Mouse (Mus musculus): ENCODE measurements at regions not wholly inside any gene's neighbourhood (a gene's known extent, or its start where the extent isn't known, plus 50 kb on each side); places are given as distances from the start of the nearest gene placed in this dataset.

GRCm38 (mm10) chr2:128217784-128218467, 92.1 kb downstream of the Bcl2l11 start:
- WGBS: 46% methylated on average over 7 of the region's 7 CpGs
- peak; percentile 17; the same call in 1 of the 2 replicates for ATAC-seq (ENCODE audit: low read depth)
- no peak overlapping the region for H3K27ac ChIP-seq (ENCODE audit: low read length)

DNA sequence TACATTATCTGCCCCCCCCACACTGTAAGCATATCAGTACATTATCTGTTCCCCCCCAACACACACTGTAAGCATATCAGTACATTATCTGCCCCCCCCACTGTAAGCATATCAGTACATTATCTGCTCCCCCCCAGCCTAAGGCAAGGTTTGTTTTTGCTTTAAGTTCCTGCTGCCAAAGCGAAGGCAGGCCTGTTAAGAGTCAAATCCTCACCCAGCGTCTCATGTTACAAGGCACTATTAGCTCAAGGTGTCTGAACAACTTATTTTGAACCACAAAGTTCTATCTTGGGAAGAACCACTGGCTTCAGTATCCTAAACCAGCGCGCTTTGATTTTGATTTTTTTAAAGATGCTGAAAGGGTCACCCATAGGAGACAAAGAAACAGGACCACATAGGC, 93.1 kb downstream of the Bcl2l11 start:
- no peak overlapping the region for H3K4me2 ChIP-seq (ENCODE audit: low read depth, low read length)
- H3K36me3 ChIP-seq (ENCODE audit: control insufficient read depth, insufficient read depth, low read length): no peaks in the 10 kb centered on the region
- no peaks in the 10 kb centered on the region for H3K27me3 ChIP-seq (ENCODE audit: control insufficient read depth, insufficient read depth, low read depth, low read length)
- H3K9me3 ChIP-seq (ENCODE audit: control insufficient read depth, low read length): no peaks in the 10 kb centered on the region
- ATAC-seq (ENCODE audit: low read depth): no peak
- WGBS: 59% methylated on average over 4 of the region's 4 CpGs
- H3K4me3 ChIP-seq (ENCODE audit: low read length): no peak overlapping the region
- H3K4me1 ChIP-seq (replicated peaks; ENCODE audit: control insufficient read depth, insufficient read depth, low read length): peaks cover 4% of the 10 kb centered on the region; the same call in 1 of the 2 replicates
- no peak overlapping the region for H3K27ac ChIP-seq (ENCODE audit: low read length)
- no peak overlapping the region for H3K9ac ChIP-seq (ENCODE audit: low read length)

More at GRCm38 (mm10) chr2:128217784-128218467, 92.1 kb downstream of the Bcl2l11 start:
- H3K9me3 ChIP-seq (ENCODE audit: control insufficient read depth, low read length): no peaks in the 10 kb centered on the region
- no peaks in the 10 kb centered on the region for H3K36me3 ChIP-seq (ENCODE audit: control insufficient read depth, insufficient read depth, low read length)
- H3K27me3 ChIP-seq (ENCODE audit: control insufficient read depth, insufficient read depth, low read depth, low read length): no peaks in the 10 kb centered on the region
- no peak overlapping the region for H3K4me2 ChIP-seq (ENCODE audit: low read depth, low read length)
- H3K4me3 ChIP-seq (ENCODE audit: low read length): no peak overlapping the region
- H3K9ac ChIP-seq (ENCODE audit: low read length): no peak overlapping the region
- peaks cover 4% of the 10 kb centered on the region; the same call in 1 of the 2 replicates for H3K4me1 ChIP-seq (replicated peaks; ENCODE audit: control insufficient read depth, insufficient read depth, low read length)

DNA sequence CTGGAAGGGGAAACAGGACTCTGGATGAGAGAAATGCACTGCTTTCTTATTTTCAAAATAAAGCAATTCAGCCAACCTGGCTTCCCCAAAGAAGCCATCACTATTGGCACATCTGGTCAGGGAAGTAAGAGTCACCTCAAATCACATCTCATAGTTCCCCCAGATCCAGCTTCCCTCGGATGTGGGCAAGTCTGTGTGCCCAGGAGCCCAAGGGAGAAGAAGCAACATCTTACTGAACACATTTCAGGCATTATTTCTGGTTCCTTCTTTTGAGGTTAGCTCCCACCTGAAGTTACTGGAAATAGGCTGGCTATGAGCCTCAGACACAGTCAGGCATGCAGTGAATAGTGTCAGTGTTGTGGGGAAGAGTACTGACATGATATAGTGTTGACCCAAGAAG, 95.2 kb downstream of the Bcl2l11 start:
- 64% methylated on average over 1 of the region's 1 CpGs for WGBS
- Histone ChIP-seq H3K36me3 (ENCODE audit: control insufficient read depth, insufficient read depth, low read length) (no peaks in the 10 kb centered on the region), H3K9me3 (ENCODE audit: control insufficient read depth, low read length) (no peaks in the 10 kb centered on the region), H3K27me3 (ENCODE audit: control insufficient read depth, insufficient read depth, low read depth, low read length) (no peaks in the 10 kb centered on the region), H3K4me3 (ENCODE audit: low read length) (no peak overlapping the region), H3K9ac (ENCODE audit: low read length) (no peak overlapping the region), H3K4me1 (replicated peaks; ENCODE audit: control insufficient read depth, insufficient read depth, low read length) (peaks cover 4% of the 10 kb centered on the region; the same call in 1 of the 2 replicates), H3K27ac (ENCODE audit: low read length) (no peak overlapping the region), H3K4me2 (ENCODE audit: low read depth, low read length) (no peak overlapping the region)
- no peak for ATAC-seq (ENCODE audit: low read depth)

- Histone ChIP-seq H3K27ac (ENCODE audit: low read length) (no peak overlapping the region), H3K27me3 (ENCODE audit: control insufficient read depth, insufficient read depth, low read depth, low read length) (no peaks in the 10 kb centered on the region), H3K36me3 (ENCODE audit: control insufficient read depth, insufficient read depth, low read length) (no peaks in the 10 kb centered on the region), H3K4me2 (ENCODE audit: low read depth, low read length) (no peak overlapping the region), H3K9me3 (ENCODE audit: control insufficient read depth, low read length) (no peaks in the 10 kb centered on the region), H3K4me3 (ENCODE audit: low read length) (no peak overlapping the region), H3K9ac (ENCODE audit: low read length) (no peak overlapping the region), H3K4me1 (replicated peaks; ENCODE audit: control insufficient read depth, insufficient read depth, low read length) (peaks cover 4% of the 10 kb centered on the region; the same call in 1 of the 2 replicates)
- 82% methylated on average over 4 of the region's 4 CpGs for WGBS
- no peak for ATAC-seq (ENCODE audit: low read depth)
Measured at GRCm38 (mm10) chr2:128221657-128222056, 95.8 kb downstream of the Bcl2l11 start.

- no peak overlapping the region for H3K27ac ChIP-seq (ENCODE audit: low read length)
- no peaks in the 10 kb centered on the region for H3K4me1 ChIP-seq (replicated peaks; ENCODE audit: control insufficient read depth, insufficient read depth, low read length)
- WGBS: 90% methylated on average over 9 of the region's 9 CpGs
- ATAC-seq (ENCODE audit: low read depth): no peak
- no peaks in the 10 kb centered on the region for H3K27me3 ChIP-seq (ENCODE audit: control insufficient read depth, insufficient read depth, low read depth, low read length)
- H3K9ac ChIP-seq (ENCODE audit: low read length): no peak overlapping the region
- H3K36me3 ChIP-seq (ENCODE audit: control insufficient read depth, insufficient read depth, low read length): no peaks in the 10 kb centered on the region
- no peak overlapping the region for H3K4me2 ChIP-seq (ENCODE audit: low read depth, low read length)
- no peaks in the 10 kb centered on the region for H3K9me3 ChIP-seq (ENCODE audit: control insufficient read depth, low read length)
- H3K4me3 ChIP-seq (ENCODE audit: low read length): no peak overlapping the region
Measured at GRCm38 (mm10) chr2:128226465-128227047, 100.7 kb downstream of the Bcl2l11 start.

- peaks cover 17% of the 10 kb centered on the region for H3K4me1 ChIP-seq (replicated peaks; ENCODE audit: control insufficient read depth, insufficient read depth, low read length)
- H3K36me3 ChIP-seq (ENCODE audit: control insufficient read depth, insufficient read depth, low read length): no peaks in the 10 kb centered on the region
- no peak overlapping the region for H3K4me2 ChIP-seq (ENCODE audit: low read depth, low read length)
- no peak overlapping the region for H3K4me3 ChIP-seq (ENCODE audit: low read length)
- no peaks in the 10 kb centered on the region for H3K27me3 ChIP-seq (ENCODE audit: control insufficient read depth, insufficient read depth, low read depth, low read length)
- WGBS: 88% methylated on average over 4 of the region's 4 CpGs
- ATAC-seq (ENCODE audit: low read depth): no peak
- no peaks in the 10 kb centered on the region for H3K9me3 ChIP-seq (ENCODE audit: control insufficient read depth, low read length)
- no peak overlapping the region for H3K27ac ChIP-seq (ENCODE audit: low read length)
- H3K9ac ChIP-seq (ENCODE audit: low read length): no peak overlapping the region
Measured at GRCm38 (mm10) chr2:128229730-128230129, 103.9 kb downstream of the Bcl2l11 start.

- Histone ChIP-seq H3K4me1 (replicated peaks; ENCODE audit: control insufficient read depth, insufficient read depth, low read length) (peaks cover 17% of the 10 kb centered on the region), H3K36me3 (ENCODE audit: control insufficient read depth, insufficient read depth, low read length) (no peaks in the 10 kb centered on the region), H3K27me3 (ENCODE audit: control insufficient read depth, insufficient read depth, low read depth, low read length) (no peaks in the 10 kb centered on the region), H3K4me3 (ENCODE audit: low read length) (no peak overlapping the region), H3K9me3 (ENCODE audit: control insufficient read depth, low read length) (no peaks in the 10 kb centered on the region), H3K9ac (ENCODE audit: low read length) (no peak overlapping the region), H3K27ac (ENCODE audit: low read length) (no peak overlapping the region), H3K4me2 (ENCODE audit: low read depth, low read length) (no peak overlapping the region)
- 74% methylated on average over 4 of the region's 4 CpGs for WGBS
- ATAC-seq (ENCODE audit: low read depth): no peak
Measured at GRCm38 (mm10) chr2:128230921-128231320, 105.1 kb downstream of the Bcl2l11 start.

DNA sequence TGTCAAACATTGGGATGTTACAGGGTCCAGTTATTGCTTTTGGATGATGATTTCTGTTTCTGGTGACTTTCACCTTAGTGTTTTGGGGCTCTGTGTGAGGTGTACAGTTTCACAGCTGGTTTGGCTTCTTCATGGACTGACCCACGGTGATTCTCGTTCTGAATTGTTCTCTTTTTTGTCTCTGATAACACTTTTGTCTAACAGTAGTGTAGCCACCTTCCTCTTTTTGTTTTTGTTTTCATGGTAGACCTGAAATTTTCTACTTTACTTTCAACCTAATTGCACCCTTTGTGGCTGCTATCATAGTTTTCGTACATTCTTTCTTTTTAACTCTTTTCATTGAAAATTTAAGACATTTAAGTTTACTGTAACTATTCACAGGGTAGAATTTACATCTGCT, 105.5 kb downstream of the Bcl2l11 start:
- ATAC-seq (ENCODE audit: low read depth): no peak

GRCm38 (mm10) chr2:128232027-128232426, 106.2 kb downstream of the Bcl2l11 start:
- Histone ChIP-seq H3K27me3 (ENCODE audit: control insufficient read depth, insufficient read depth, low read depth, low read length) (no peaks in the 10 kb centered on the region), H3K36me3 (ENCODE audit: control insufficient read depth, insufficient read depth, low read length) (no peaks in the 10 kb centered on the region), H3K9me3 (ENCODE audit: control insufficient read depth, low read length) (no peaks in the 10 kb centered on the region), H3K4me1 (replicated peaks; ENCODE audit: control insufficient read depth, insufficient read depth, low read length) (peaks cover 17% of the 10 kb centered on the region), H3K9ac (ENCODE audit: low read length) (no peak overlapping the region), H3K4me3 (ENCODE audit: low read length) (no peak overlapping the region), H3K27ac (ENCODE audit: low read length) (peak overlapping the region; percentile 19), H3K4me2 (ENCODE audit: low read depth, low read length) (no peak overlapping the region)
- WGBS: 53% methylated on average over 3 of the region's 3 CpGs
- peak; percentile 60; the same call in 1 of the 2 replicates for ATAC-seq (ENCODE audit: low read depth)

More for the DNA sequence above, 105.5 kb downstream of the Bcl2l11 start:
- Histone ChIP-seq H3K4me2 (ENCODE audit: low read depth, low read length) (no peak overlapping the region), H3K9me3 (ENCODE audit: control insufficient read depth, low read length) (no peaks in the 10 kb centered on the region), H3K36me3 (ENCODE audit: control insufficient read depth, insufficient read depth, low read length) (no peaks in the 10 kb centered on the region), H3K4me1 (replicated peaks; ENCODE audit: control insufficient read depth, insufficient read depth, low read length) (peaks cover 17% of the 10 kb centered on the region), H3K27me3 (ENCODE audit: control insufficient read depth, insufficient read depth, low read depth, low read length) (no peaks in the 10 kb centered on the region), H3K27ac (ENCODE audit: low read length) (no peak overlapping the region), H3K4me3 (ENCODE audit: low read length) (no peak overlapping the region), H3K9ac (ENCODE audit: low read length) (no peak overlapping the region)
- 84% methylated on average over 3 of the region's 3 CpGs for WGBS

Data from lung, embryonic 16.5 days (tissue).